Mouse (Mus musculus) liver, postnatal 0 days (tissue): Measurements from ENCODE around the gene Dab1.

ENCODE experiments used
- CTCF ChIP-seq: sonication (generic); IDR thresholded peaks from 2 replicates; pipeline ENCODE4 v1.5.1; 2016; ENCODE audit warnings: antibody characterized with exemption, low read depth
- EP300 ChIP-seq: IDR thresholded peaks from 2 replicates; pipeline ENCODE4 v1.6.1; 2016; ENCODE audit warnings: antibody characterized with exemption, low read depth, mild to moderate bottlenecking

GRCm38 (mm10) chr4:104307781-104308180 is 688.6 kb downstream of the Dab1 start:
- TF ChIP-seq CTCF (no peak), EP300 (no peak)
